Comparison of ENCODE assay signal across 10 mouse cellular contexts in the genomic region with DNA sequence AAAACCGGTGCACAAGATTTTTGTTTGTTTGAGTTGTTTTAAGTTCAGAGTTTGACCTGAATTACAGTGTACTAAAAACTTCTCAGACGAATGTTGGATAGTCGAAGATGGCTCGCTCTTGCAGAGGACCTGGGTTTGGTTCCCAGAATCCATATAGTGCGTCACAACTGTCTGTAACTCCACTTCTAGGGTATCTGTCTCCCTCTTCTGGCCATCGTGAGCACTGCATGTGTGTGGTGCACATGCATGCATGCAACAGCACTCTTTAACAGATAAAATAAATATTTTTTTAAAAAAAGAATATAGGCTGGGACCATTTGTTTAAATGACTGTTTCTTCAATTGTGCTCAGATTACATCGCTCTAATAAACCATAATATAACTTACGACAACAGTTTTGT. TPM values are rescaled to one million over a fixed set of nuclear protein-coding genes. Genes with fewer than 3 reads are reported as not detected.
DNase-seq lines count a peak whose midpoint lies in the region; TF ChIP-seq lines count a peak whose summit lies in the region.
"Had no signal": no experiment of that assay in that cellular context is flagged by ENCODE, and none has a peak within 500 bp of the region (broad histone marks: within the 10 kb centered on the region; RNA-seq: fewer than 3 reads in every experiment).

No protein-coding gene starts in this region.

- no peak overlapping the region for H3K27ac ChIP-seq in MEL (ENCODE audit: control insufficient read depth, low read depth, low read length)
- H3K27ac ChIP-seq in forebrain, embryonic 10.5 days = no peak overlapping the region
- H3K27ac ChIP-seq: midbrain, embryonic 12.5 days had no signal

- peak; percentile 17 to 38 for DNase-seq in heart, postnatal 36 days
- no peak for DNase-seq in heart, postnatal 25 days (ENCODE audit: low spot score)
- DNase-seq in 3T3-L1 (ENCODE audit: low read depth, low spot score) = peak; percentile 43
- DNase-seq in MEL (ENCODE audit: low read depth, low spot score) = peak; percentile 85
- peak; percentile 38 for DNase-seq in lung, postnatal 10 days
- no peak for DNase-seq in neural tube, embryonic 10.5 days (ENCODE audit: extremely low spot score, low spot score)
- no peak for DNase-seq in gastrocnemius, adult 18-20 months (ENCODE audit: low spot score)
- DNase-seq in forebrain, embryonic 10.5 days (ENCODE audit: extremely low spot score, low spot score) = no peak

- no peak for TF ChIP-seq EP300 in MEL (IDR thresholded peaks at IDR 0.05; ENCODE audit: low read depth in 1 of 2, low read length in 2 of 2)

- no peaks in the 10 kb centered on the region for H3K9me3 ChIP-seq in MEL (replicated peaks; ENCODE audit: insufficient read depth, low read length)
- H3K9me3 ChIP-seq in forebrain, embryonic 10.5 days = no peaks in the 10 kb centered on the region
- H3K9me3 ChIP-seq: midbrain, embryonic 12.5 days had no signal

- peaks cover 3% of the 10 kb centered on the region; the same call in 1 of the 2 replicates for H3K79me2 ChIP-seq in MEL (ENCODE audit: control insufficient read depth, insufficient read depth, low read length, poor library complexity)

- no peak overlapping the region for H3K9ac ChIP-seq in MEL (ENCODE audit: control insufficient read depth, low read depth, low read length, poor library complexity, severe bottlenecking)
- H3K9ac ChIP-seq: midbrain, embryonic 12.5 days had no signal

- H3K4me1 ChIP-seq in MEL (ENCODE audit: control insufficient read depth in 1 of 2, insufficient read depth in 2 of 2, low read length in 2 of 2) = peaks cover 5 to 17% of the 10 kb centered on the region in 2 experiments
- H3K4me1 ChIP-seq in forebrain, embryonic 10.5 days = peaks cover 20% of the 10 kb centered on the region

- intact Hi-C loops in heart, postnatal 36 days (cut with DNase I) = loop anchor here (5.0 kb wide), 1 partner anchor 428 kb away; no protein-coding TSS in a partner anchor
- intact Hi-C loops in heart, postnatal 25 days (cut with DNase I) = loop anchor here (5.0 kb wide), 1 partner anchor 112 kb away; no protein-coding TSS in a partner anchor

- peaks cover 0 to 15% of the 10 kb centered on the region in 2 experiments; a peak in 2 of 4 replicates for H3K36me3 ChIP-seq in MEL (ENCODE audit: control insufficient read depth in 1 of 2, insufficient read depth in 2 of 2, low read length in 2 of 2)
- H3K36me3 ChIP-seq in forebrain, embryonic 10.5 days (replicated peaks) = no peaks in the 10 kb centered on the region
- H3K36me3 ChIP-seq: midbrain, embryonic 12.5 days had no signal

- H3K27me3 ChIP-seq in MEL (ENCODE audit: control insufficient read depth in 1 of 2, insufficient read depth in 2 of 2, low read length in 2 of 2) = peaks cover 0 to 3% of the 10 kb centered on the region in 2 experiments; a peak in 3 of 4 replicates
- H3K27me3 ChIP-seq in forebrain, embryonic 10.5 days (ENCODE audit: poor library complexity, severe bottlenecking) = no peaks in the 10 kb centered on the region

- TF ChIP-seq CTCF in MEL (IDR thresholded peaks at IDR 0.05 in 2 of 3, conservative IDR thresholded peaks at IDR 0.05 in 1 of 3; ENCODE audit: control insufficient read depth in 1 of 3, insufficient read depth in 1 of 3, low read depth in 2 of 3, low read length in 3 of 3, poor library complexity in 1 of 3, severe bottlenecking in 1 of 3) = peak; percentile 78 to 89 (median 83)

- no peak overlapping the region for H3K4me3 ChIP-seq in MEL (ENCODE audit: control insufficient read depth in 1 of 2, insufficient read depth in 1 of 2, low read depth in 2 of 2, low read length in 2 of 2)
- H3K4me3 ChIP-seq in forebrain, embryonic 10.5 days = no peak overlapping the region
- H3K4me3 ChIP-seq: midbrain, embryonic 12.5 days had no signal

- TF ChIP-seq POLR2A in MEL (IDR thresholded peaks at IDR 0.05; ENCODE audit: control insufficient read depth in 1 of 2, insufficient read depth in 1 of 2, low read depth in 1 of 2, low read length in 2 of 2, poor library complexity in 1 of 2) = no peak

- 80% methylated on average over 8 of the region's 8 CpGs for WGBS in forebrain, embryonic 10.5 days

- peak; percentile 80 for TF ChIP-seq RAD21 in MEL (IDR thresholded peaks at IDR 0.05; ENCODE audit: low read depth, low read length)

TF ChIP-seq in MEL, 35 proteins besides CTCF, POLR2A, EP300 and RAD21:
- no peak for TF ChIP-seq KAT2A (conservative IDR thresholded peaks at IDR 0.05; ENCODE audit: low read depth, low read length)
- TF ChIP-seq ZC3H11A (IDR thresholded peaks at IDR 0.05; ENCODE audit: low read depth, low read length) = peak; percentile 36; the same call in 1 of the 2 replicates
- TF ChIP-seq SMC3 (IDR thresholded peaks at IDR 0.05; ENCODE audit: low read depth, low read length) = peak; percentile 65
- TF ChIP-seq MYC (IDR thresholded peaks at IDR 0.05; ENCODE audit: low read depth, low read length) = peak; percentile 66; the same call in 1 of the 2 replicates
- TF ChIP-seq ZNF384 (IDR thresholded peaks at IDR 0.05; ENCODE audit: low read depth, low read length) = 0 out of 2 replicates have a peak, but pooled peaks have one; percentile 29
- no peak for TF ChIP-seq MAZ (IDR thresholded peaks at IDR 0.05; ENCODE audit: low read depth, low read length)
TF ChIP-seq in MEL: peak in this region for 4.

RNA-seq across cellular contexts. Expression of gene Prkab2, which starts 3.1 kb away (rescaled TPM):
- 10 to 100 TPM; 22.4 to 29.2 TPM for total RNA-seq in heart, postnatal 36 days (2021)
- 10 to 100 TPM; 20.5 to 22.1 TPM for total RNA-seq in heart, postnatal 25 days (2021)
- total RNA-seq in MEL (2012; rRNA removed) = 2.5 and 3.3 TPM in 2 replicates
- 1 to 10 TPM in 1 of 2 experiments, not detected in 1; 7.0 TPM for polyA plus RNA-seq in MEL (2012; ENCODE audit: insufficient read depth in 1 of 2, insufficient read length in 2 of 2, low read depth in 1 of 2, low replicate concordance in 2 of 2, missing spikeins in 1 of 2)
- 100 to 1,000 TPM; 192 to 194 TPM for total RNA-seq in gastrocnemius, adult 18-20 months (2021)
- 7.6 and 8.5 TPM in 2 replicates for polyA plus RNA-seq in forebrain, embryonic 10.5 days (2016; fragmentation: Nextera tagmentation; extraction: Ambion mirVana)

RNA-seq across cellular contexts. Expression of gene Gm17651, which starts 19.6 kb away (rescaled TPM):
- not detected for total RNA-seq in heart, postnatal 36 days (2021)
- total RNA-seq in heart, postnatal 25 days (2021) = not detected
- total RNA-seq in MEL (2012; rRNA removed) = not detected in 2 replicates
- not detected for polyA plus RNA-seq in MEL (2012; ENCODE audit: insufficient read depth in 1 of 2, insufficient read length in 2 of 2, low read depth in 1 of 2, low replicate concordance in 2 of 2, missing spikeins in 1 of 2)
- not detected for total RNA-seq in gastrocnemius, adult 18-20 months (2021)
- polyA plus RNA-seq in forebrain, embryonic 10.5 days (2016; fragmentation: Nextera tagmentation; extraction: Ambion mirVana) = not detected in 2 replicates
- polyA plus RNA-seq: heart, embryonic 16.5 days; midbrain, embryonic 12.5 days had no signal

RNA-seq across cellular contexts. Expression of gene Fmo5, which starts 26.3 kb away (rescaled TPM):
- total RNA-seq in heart, postnatal 36 days (2021) = 10 to 100 TPM; 13.8 to 13.9 TPM
- 10 to 100 TPM; 10.1 to 11.8 TPM for total RNA-seq in heart, postnatal 25 days (2021)
- total RNA-seq in MEL (2012; rRNA removed) = 0.12 and 0.16 TPM in 2 replicates
- under 1 TPM in 1 of 2 experiments, not detected in 1; 0.39 TPM for polyA plus RNA-seq in MEL (2012; ENCODE audit: insufficient read depth in 1 of 2, insufficient read length in 2 of 2, low read depth in 1 of 2, low replicate concordance in 2 of 2, missing spikeins in 1 of 2)
- total RNA-seq in gastrocnemius, adult 18-20 months (2021) = 1 to 10 TPM; 5.7 to 6.5 TPM
- 0.48 and 0.86 TPM in 2 replicates for polyA plus RNA-seq in forebrain, embryonic 10.5 days (2016; fragmentation: Nextera tagmentation; extraction: Ambion mirVana)

RNA-seq across cellular contexts. Expression of gene Chd1l, which starts 44.9 kb away (rescaled TPM):
- total RNA-seq in heart, postnatal 36 days (2021) = 10 to 100 TPM; 10.4 to 12.3 TPM
- total RNA-seq in heart, postnatal 25 days (2021) = 10 to 100 TPM; 10.2 to 10.5 TPM
- total RNA-seq in MEL (2012; rRNA removed) = 54.5 and 59.1 TPM in 2 replicates
- 10 to 100 TPM in 1 of 2 experiments, not detected in 1; 70.5 TPM for polyA plus RNA-seq in MEL (2012; ENCODE audit: insufficient read depth in 1 of 2, insufficient read length in 2 of 2, low read depth in 1 of 2, low replicate concordance in 2 of 2, missing spikeins in 1 of 2)
- total RNA-seq in gastrocnemius, adult 18-20 months (2021) = 10 to 100 TPM; 11.0 to 11.1 TPM
- polyA plus RNA-seq in forebrain, embryonic 10.5 days (2016; fragmentation: Nextera tagmentation; extraction: Ambion mirVana) = 24.7 and 27.0 TPM in 2 replicates

Comparison
In these comparisons a context has a peak if more than half of its experiments do, and no peak if none do; other contexts are left out.
1. DNase-seq: peak in heart, postnatal 36 days (2 of 2), 3T3-L1 (single experiment), MEL (single experiment) and lung, postnatal 10 days (single experiment); none in heart, postnatal 25 days (single experiment), neural tube, embryonic 10.5 days (single experiment), gastrocnemius, adult 18-20 months (single experiment) and forebrain, embryonic 10.5 days (single experiment).
2. RNA of gene Prkab2, which starts 3.1 kb away (total RNA-seq): 192 to 194 TPM in gastrocnemius, adult 18-20 months; 22.4 to 29.2 TPM in heart, postnatal 36 days, 20.5 to 22.1 TPM in heart, postnatal 25 days and 2.5 to 3.3 TPM in MEL; every median in the first group is over 4 times any median in the second.